In genomic region chr14:14100773-14101280, GRCm38 (mm10) we compare ENCODE assay signal across 26 mouse cellular contexts. TPM values are rescaled to one million over a fixed set of nuclear protein-coding genes. Genes with fewer than 3 reads are reported as not detected.
A peak's percentile ranks its signal among the peaks of the same experiment; 100 is the strongest.
DNase-seq lines count a peak whose midpoint lies in the region; ATAC-seq lines count a peak whose summit lies in the region.
"Had no signal": no experiment of that assay in that cellular context is flagged by ENCODE, and none has a peak within 500 bp of the region (broad histone marks: within the 10 kb centered on the region; RNA-seq: fewer than 3 reads in every experiment).

No protein-coding gene starts in this region.

- peak; percentile 20; the same call in 1 of the 2 replicates for ATAC-seq in liver, embryonic 16.5 days (ENCODE audit: low read depth)
- no peak for ATAC-seq in liver, embryonic 11.5 days (replicated peaks; ENCODE audit: low FRiP score)
- peak; percentile 39; the same call in 1 of the 2 replicates for ATAC-seq in kidney, embryonic 16.5 days (ENCODE audit: low FRiP score, low TSS enrichment)
- ATAC-seq in activated CD4-positive, CD25-positive, alpha-beta regulatory T cell, adult 4 months, result no peak
- ATAC-seq: CD4-positive, CD25-positive, alpha-beta regulatory T cell, adult 4 months; forebrain, embryonic 13.5 days had no signal

- 62% methylated on average over 8 of the region's 8 CpGs for WGBS in liver, embryonic 16.5 days (ENCODE audit: insufficient replicate concordance)
- 90% methylated on average over 8 of the region's 8 CpGs for WGBS in liver, embryonic 11.5 days
- WGBS in kidney, embryonic 16.5 days, result 88% methylated on average over 8 of the region's 8 CpGs

- H3K27me3 ChIP-seq in liver, embryonic 16.5 days (ENCODE audit: control insufficient read depth, insufficient read depth, low read depth, low read length), result no peaks in the 10 kb centered on the region
- H3K27me3 ChIP-seq in liver, embryonic 11.5 days (replicated peaks; ENCODE audit: control insufficient read depth, insufficient read depth, low read length), result no peaks in the 10 kb centered on the region
- H3K27me3 ChIP-seq in kidney, embryonic 16.5 days (ENCODE audit: insufficient read depth, low read length), result no peaks in the 10 kb centered on the region
- H3K27me3 ChIP-seq: forebrain, embryonic 13.5 days; heart, embryonic 12.5 days; hindbrain, embryonic 13.5 days; liver, embryonic 13.5 days; neural tube, embryonic 13.5 days had no signal

- H3K9me3 ChIP-seq in liver, embryonic 16.5 days (replicated peaks; ENCODE audit: control insufficient read depth, low read length), result no peaks in the 10 kb centered on the region
- H3K9me3 ChIP-seq in liver, embryonic 11.5 days (ENCODE audit: control insufficient read depth, low read length), result no peaks in the 10 kb centered on the region
- H3K9me3 ChIP-seq in kidney, embryonic 16.5 days (ENCODE audit: low read length), result no peaks in the 10 kb centered on the region
- H3K9me3 ChIP-seq: forebrain, embryonic 13.5 days; heart, embryonic 12.5 days; hindbrain, embryonic 13.5 days; liver, embryonic 13.5 days; midbrain, embryonic 10.5 days; neural tube, embryonic 13.5 days had no signal

- H3K4me3 ChIP-seq in liver, embryonic 16.5 days (ENCODE audit: low read depth, low read length), result no peak overlapping the region
- no peak overlapping the region for H3K4me3 ChIP-seq in liver, embryonic 11.5 days (ENCODE audit: low read depth, low read length)
- no peak overlapping the region for H3K4me3 ChIP-seq in kidney, embryonic 16.5 days (ENCODE audit: low read length)
- H3K4me3 ChIP-seq: forebrain, embryonic 13.5 days; heart, embryonic 12.5 days; hindbrain, embryonic 13.5 days; liver, embryonic 13.5 days; midbrain, embryonic 10.5 days; neural tube, embryonic 13.5 days had no signal

- no peak overlapping the region for H3K27ac ChIP-seq in liver, embryonic 16.5 days (ENCODE audit: low read length)
- no peak overlapping the region for H3K27ac ChIP-seq in liver, embryonic 11.5 days (ENCODE audit: low read depth, low read length)
- peak overlapping the region; percentile 52; the same call in 1 of the 2 replicates for H3K27ac ChIP-seq in kidney, embryonic 16.5 days (ENCODE audit: low read length)
- H3K27ac ChIP-seq: forebrain, embryonic 13.5 days; hindbrain, embryonic 13.5 days; liver, embryonic 13.5 days; midbrain, embryonic 10.5 days; neural tube, embryonic 13.5 days had no signal

- H3K36me3 ChIP-seq in liver, embryonic 16.5 days (ENCODE audit: control insufficient read depth, insufficient read depth), result peaks cover 8% of the 10 kb centered on the region
- H3K36me3 ChIP-seq in liver, embryonic 11.5 days (ENCODE audit: control insufficient read depth, insufficient read depth, low read length), result no peaks in the 10 kb centered on the region
- H3K36me3 ChIP-seq in kidney, embryonic 16.5 days (ENCODE audit: insufficient read depth, low read length), result peaks cover 38% of the 10 kb centered on the region

- no peak for DNase-seq in liver, embryonic 11.5 days (ENCODE audit: low spot score)
- peak; percentile 68 for DNase-seq in kidney, adult 18-20 months
- DNase-seq in kidney, postnatal 36 days, result peak; percentile 67 to 88
- no peak for DNase-seq in frontal cortex, postnatal 25 days (ENCODE audit: low spot score in 2 of 2)
- DNase-seq in cerebellum, postnatal 4 days (ENCODE audit: low spot score in 2 of 2), result no peak
- DNase-seq: adrenal gland, adult 2 months; cerebellum, adult 2 months; cerebellum, postnatal 25 days; gastrocnemius, postnatal 25 days; heart, adult 18-20 months; heart, postnatal 4 days; layer of hippocampus, adult 9-11 months; liver, embryonic 13.5 days; lung, embryonic 14.5 days; lung, postnatal 14 days; thymus, adult 2 months; thymus, postnatal 4 days had no signal

- H3K4me1 ChIP-seq in liver, embryonic 16.5 days (ENCODE audit: control insufficient read depth, low read depth, low read length), result no peaks in the 10 kb centered on the region
- no peaks in the 10 kb centered on the region for H3K4me1 ChIP-seq in liver, embryonic 11.5 days (replicated peaks; ENCODE audit: control insufficient read depth, insufficient read depth, low read length)
- no peaks in the 10 kb centered on the region for H3K4me1 ChIP-seq in kidney, embryonic 16.5 days (ENCODE audit: insufficient read depth, low read length)
- H3K4me1 ChIP-seq: forebrain, embryonic 13.5 days; heart, embryonic 12.5 days; hindbrain, embryonic 13.5 days; liver, embryonic 13.5 days; midbrain, embryonic 10.5 days; neural tube, embryonic 13.5 days had no signal

- H3K9ac ChIP-seq in liver, embryonic 16.5 days (ENCODE audit: low read depth, low read length), result no peak overlapping the region
- H3K9ac ChIP-seq in liver, embryonic 11.5 days (ENCODE audit: low read depth, low read length), result no peak overlapping the region
- no peak overlapping the region for H3K9ac ChIP-seq in kidney, embryonic 16.5 days (replicated peaks; ENCODE audit: low read length)
- H3K9ac ChIP-seq: forebrain, embryonic 13.5 days; heart, embryonic 12.5 days; hindbrain, embryonic 13.5 days; liver, embryonic 13.5 days; lung, embryonic 14.5 days; neural tube, embryonic 13.5 days had no signal

- H3K4me2 ChIP-seq in liver, embryonic 16.5 days (ENCODE audit: low read depth, low read length), result no peak overlapping the region
- H3K4me2 ChIP-seq in liver, embryonic 11.5 days, result no peak overlapping the region
- no peak overlapping the region for H3K4me2 ChIP-seq in kidney, embryonic 16.5 days (replicated peaks; ENCODE audit: low read depth, low read length)
- H3K4me2 ChIP-seq: forebrain, embryonic 13.5 days; heart, embryonic 12.5 days; hindbrain, embryonic 13.5 days; liver, embryonic 13.5 days; lung, embryonic 14.5 days; neural tube, embryonic 13.5 days had no signal

RNA-seq across cellular contexts. Expression of gene Psmd6, which starts 20.0 kb away (rescaled TPM):
- polyA plus RNA-seq in liver, embryonic 16.5 days (2015; fragmentation: Nextera tagmentation; extraction: Ambion mirVana), result 101 and 108 TPM in 2 replicates
- 272 and 287 TPM in 2 replicates for polyA plus RNA-seq in liver, embryonic 11.5 days (2014; fragmentation: Nextera tagmentation; extraction: Ambion mirVana)
- polyA plus RNA-seq in kidney, embryonic 16.5 days (2015; fragmentation: Nextera tagmentation; extraction: Ambion mirVana), result 240 and 248 TPM in 2 replicates
- polyA plus RNA-seq in activated CD4-positive, CD25-positive, alpha-beta regulatory T cell, adult 4 months (2017; shearing (Covaris generic)), result 100 to 1,000 TPM; 138 to 151 TPM

Comparison
In these comparisons a context has a peak if more than half of its experiments do, and no peak if none do; other contexts are left out.
1. ATAC-seq: peak in liver, embryonic 16.5 days (single experiment) and kidney, embryonic 16.5 days (single experiment); none in liver, embryonic 11.5 days (single experiment) and activated CD4-positive, CD25-positive, alpha-beta regulatory T cell, adult 4 months (single experiment).
2. DNase-seq: peak in kidney, adult 18-20 months (single experiment) and kidney, postnatal 36 days (2 of 2); none in liver, embryonic 11.5 days (single experiment), frontal cortex, postnatal 25 days (0 of 2) and cerebellum, postnatal 4 days (0 of 2).